Comparison of ENCODE assay signal across 9 mouse cellular contexts in the genomic region with DNA sequence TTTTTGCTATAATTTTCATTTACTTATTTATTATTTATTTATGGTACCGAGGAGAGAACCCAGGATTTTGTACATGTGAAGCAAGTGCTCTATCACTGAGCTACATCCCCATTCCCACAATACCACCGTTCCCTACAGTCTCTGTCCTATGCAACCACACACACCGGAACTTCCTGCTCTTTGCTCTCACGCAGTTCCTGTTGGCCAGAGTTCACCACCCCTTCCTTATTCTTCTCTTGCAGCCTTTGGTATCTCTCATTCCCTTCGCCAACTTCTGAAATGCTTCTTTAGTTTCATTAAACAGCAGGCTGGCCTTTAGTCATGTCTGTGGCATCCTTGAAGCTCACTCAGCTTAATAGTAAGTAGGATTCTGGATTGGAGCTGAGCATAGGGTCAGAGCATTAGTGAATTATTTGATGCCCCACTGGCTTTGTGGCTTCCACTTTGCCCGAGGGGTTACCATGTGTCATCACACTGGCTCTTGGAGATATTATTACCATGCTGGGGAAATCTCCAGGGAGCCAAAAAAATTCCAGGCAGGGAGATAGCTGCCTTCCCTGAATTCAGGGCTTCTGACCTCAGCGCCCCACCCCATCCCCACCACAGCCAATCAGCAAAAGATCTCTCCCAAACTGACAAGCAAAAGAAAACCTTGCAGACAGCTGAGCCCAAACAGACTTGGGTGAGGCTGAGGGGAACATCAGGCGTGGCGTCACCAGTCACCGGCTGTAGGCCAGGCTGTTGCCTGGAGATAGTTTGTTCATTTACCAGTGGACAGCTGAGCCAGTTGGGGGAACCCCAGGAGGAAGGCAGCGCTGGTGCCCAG. TPM values are rescaled to one million over a fixed set of nuclear protein-coding genes. Genes with fewer than 3 reads are reported as not detected.
A peak's percentile ranks its signal among the peaks of the same experiment; 100 is the strongest.
DNase-seq lines count a peak whose midpoint lies in the region; ATAC-seq and TF ChIP-seq lines count a peak whose summit lies in the region.
"Had no signal": no experiment of that assay in that cellular context is flagged by ENCODE, and none has a peak within 500 bp of the region (broad histone marks: within the 10 kb centered on the region; RNA-seq: fewer than 3 reads in every experiment).

No protein-coding gene starts in this region.

- H3K27me3 ChIP-seq in limb, embryonic 15.5 days, result no peaks in the 10 kb centered on the region
- no peaks in the 10 kb centered on the region for H3K27me3 ChIP-seq in stomach, postnatal 0 days (ENCODE audit: control insufficient read depth, insufficient read depth, low read length)
- H3K27me3 ChIP-seq in midbrain, embryonic 16.5 days (ENCODE audit: control insufficient read depth, insufficient read depth, low read depth, low read length), result no peaks in the 10 kb centered on the region

- intact Hi-C loops in gastrocnemius, postnatal 36 days (cut with DNase I), result loop anchor here (2.0 kb wide), 1 partner anchor 165 kb away; no protein-coding TSS in a partner anchor

- H3K9ac ChIP-seq in limb, embryonic 15.5 days, result no peak overlapping the region
- 0 out of 2 replicates have a peak overlapping the region, but pooled peaks have one; percentile 8 for H3K9ac ChIP-seq in stomach, postnatal 0 days (ENCODE audit: low read length)
- no peak overlapping the region for H3K9ac ChIP-seq in midbrain, embryonic 16.5 days (ENCODE audit: low read depth, low read length)
- H3K9ac ChIP-seq: midbrain, embryonic 12.5 days had no signal

- WGBS in limb, embryonic 15.5 days, result 63% methylated on average over 11 of the region's 11 CpGs
- 54% methylated on average over 11 of the region's 11 CpGs for WGBS in stomach, postnatal 0 days
- 64% methylated on average over 11 of the region's 11 CpGs for WGBS in midbrain, embryonic 16.5 days

- 0 out of 2 replicates have a peak overlapping the region, but pooled peaks have one; percentile 50 for H3K27ac ChIP-seq in limb, embryonic 15.5 days
- H3K27ac ChIP-seq in stomach, postnatal 0 days (replicated peaks), result 0 out of 2 replicates have a peak overlapping the region, but pooled peaks have one; percentile 30
- no peak overlapping the region for H3K27ac ChIP-seq in midbrain, embryonic 16.5 days (ENCODE audit: low read length)
- H3K27ac ChIP-seq: midbrain, embryonic 12.5 days had no signal

- no peak for TF ChIP-seq CTCF in stomach, postnatal 0 days (IDR thresholded peaks at IDR 0.05; ENCODE audit: low read depth)

- peak; percentile 21 for DNase-seq in thymus, postnatal 25 days
- DNase-seq in thymus, postnatal 36 days, result no peak
- peak; percentile 43 for DNase-seq in gastrocnemius, postnatal 36 days
- peak; percentile 41 for DNase-seq in stomach, postnatal 0 days (ENCODE audit: low spot score)
- DNase-seq in kidney, postnatal 25 days, result no peak
- no peak for DNase-seq in left cerebral cortex, adult 9 months (ENCODE audit: low spot score in 2 of 2)

- no peak for ATAC-seq in limb, embryonic 15.5 days (ENCODE audit: insufficient number of reproducible peaks, low FRiP score, low TSS enrichment, low read depth)
- peak; percentile 37; the same call in 1 of the 2 replicates for ATAC-seq in stomach, postnatal 0 days (ENCODE audit: low FRiP score, low TSS enrichment)
- no peak for ATAC-seq in midbrain, embryonic 16.5 days

- no peaks in the 10 kb centered on the region for H3K9me3 ChIP-seq in limb, embryonic 15.5 days
- H3K9me3 ChIP-seq in stomach, postnatal 0 days (ENCODE audit: control insufficient read depth, low read length), result no peaks in the 10 kb centered on the region
- H3K9me3 ChIP-seq in midbrain, embryonic 16.5 days (replicated peaks; ENCODE audit: control insufficient read depth, low read length, poor library complexity, severe bottlenecking), result peaks cover 1% of the 10 kb centered on the region; the same call in 1 of the 2 replicates

- no peak overlapping the region for H3K4me3 ChIP-seq in limb, embryonic 15.5 days
- no peak overlapping the region for H3K4me3 ChIP-seq in stomach, postnatal 0 days (ENCODE audit: low read depth, low read length)
- no peak overlapping the region for H3K4me3 ChIP-seq in midbrain, embryonic 16.5 days (ENCODE audit: low read depth, low read length)
- H3K4me3 ChIP-seq: midbrain, embryonic 12.5 days had no signal

- TF ChIP-seq EP300 in stomach, postnatal 0 days (optimal IDR thresholded peaks at IDR 0.05), result no peak

- no peaks in the 10 kb centered on the region for H3K36me3 ChIP-seq in limb, embryonic 15.5 days
- no peaks in the 10 kb centered on the region for H3K36me3 ChIP-seq in stomach, postnatal 0 days (ENCODE audit: control insufficient read depth, insufficient read depth, low read length)
- no peaks in the 10 kb centered on the region for H3K36me3 ChIP-seq in midbrain, embryonic 16.5 days (ENCODE audit: control insufficient read depth, insufficient read depth, low read length)
- H3K36me3 ChIP-seq: midbrain, embryonic 12.5 days had no signal

- H3K4me1 ChIP-seq in limb, embryonic 15.5 days, result peaks cover 7% of the 10 kb centered on the region
- 0 out of 2 replicates have a peak, but pooled peaks cover 2% of the 10 kb centered on the region for H3K4me1 ChIP-seq in stomach, postnatal 0 days (replicated peaks; ENCODE audit: control insufficient read depth, insufficient read depth)
- H3K4me1 ChIP-seq in midbrain, embryonic 16.5 days (ENCODE audit: control insufficient read depth, insufficient read depth, low read length), result no peaks in the 10 kb centered on the region
- H3K4me1 ChIP-seq: midbrain, embryonic 12.5 days had no signal

- no peak overlapping the region for H3K4me2 ChIP-seq in limb, embryonic 15.5 days
- H3K4me2 ChIP-seq in stomach, postnatal 0 days (replicated peaks; ENCODE audit: low read depth), result no peak overlapping the region
- H3K4me2 ChIP-seq in midbrain, embryonic 16.5 days (ENCODE audit: low read length), result no peak overlapping the region
- H3K4me2 ChIP-seq: midbrain, embryonic 12.5 days had no signal

RNA-seq across cellular contexts. Expression of gene Fos, which starts 23.8 kb away (rescaled TPM):
- 10 to 100 TPM in 1 of 2 experiments, 1 to 10 TPM in 1; 7.2 to 13.7 TPM for total RNA-seq in gastrocnemius, postnatal 36 days (2021)
- 38.8 and 48.3 TPM in 2 replicates for polyA plus RNA-seq in limb, embryonic 15.5 days (2015; fragmentation: Nextera tagmentation; extraction: Ambion mirVana)
- polyA plus RNA-seq in stomach, postnatal 0 days (2015; fragmentation: Nextera tagmentation; extraction: Ambion mirVana), result 18.2 and 23.2 TPM in 2 replicates
- polyA plus RNA-seq in midbrain, embryonic 16.5 days (2015; fragmentation: Nextera tagmentation; extraction: Ambion mirVana), result 1.8 TPM in 2 replicates

Comparison
In these comparisons a context has a peak if more than half of its experiments do, and no peak if none do; other contexts are left out.
1. DNase-seq: peak in thymus, postnatal 25 days (single experiment), gastrocnemius, postnatal 36 days (2 of 2) and stomach, postnatal 0 days (single experiment); none in thymus, postnatal 36 days (0 of 2), kidney, postnatal 25 days (0 of 2) and left cerebral cortex, adult 9 months (0 of 2).